Mouse (Mus musculus): ENCODE results near the gene Pacrg.

DNA sequence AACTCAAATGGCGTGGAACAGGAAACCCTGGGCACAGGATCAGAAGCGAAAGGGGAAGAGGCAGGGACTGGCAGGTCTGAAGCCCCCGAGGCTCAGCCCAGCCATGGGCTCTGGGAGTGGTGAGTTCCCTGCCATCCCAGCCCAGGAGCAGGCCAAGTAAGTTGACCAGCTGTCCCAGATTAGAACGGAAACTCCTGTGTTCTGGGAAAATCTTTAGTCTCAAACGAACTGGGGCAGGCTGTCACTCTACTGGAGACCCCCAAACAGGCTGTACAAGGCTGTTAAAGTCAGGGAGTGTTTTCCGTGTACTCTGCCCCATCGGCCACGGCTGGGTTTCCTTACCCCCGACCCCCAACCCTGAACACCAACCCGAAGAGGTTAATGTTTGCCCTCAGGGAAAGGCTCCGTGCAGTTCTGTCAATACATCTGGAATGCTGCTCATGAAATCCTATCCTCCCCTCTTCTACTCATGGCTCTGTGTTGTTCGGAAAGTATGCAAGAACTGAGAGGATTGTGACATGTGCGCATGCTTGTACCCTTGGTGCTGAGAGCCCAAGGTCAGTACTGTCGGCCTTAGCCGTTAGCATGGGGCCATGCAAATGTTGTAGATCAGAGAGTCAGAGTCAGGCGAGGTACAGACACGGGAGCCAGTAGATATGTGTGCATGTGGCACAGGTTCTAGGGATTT, 360.9 kb downstream of the Pacrg start:
- TF ChIP-seq CTCF (IDR thresholded peaks at IDR 0.05; ENCODE audit: low read depth, low read length) (no peak), GATA1 (IDR thresholded peaks at IDR 0.05; ENCODE audit: borderline replicate concordance, low read length) (no peak), POLR2AphosphoS5 (IDR thresholded peaks at IDR 0.05; ENCODE audit: insufficient replicate concordance, low read depth, low read length) (no peak), TAL1 (conservative IDR thresholded peaks at IDR 0.05; ENCODE audit: low read depth, low read length) (no peak), GATA2 (IDR thresholded peaks at IDR 0.05; ENCODE audit: borderline replicate concordance, low read depth, low read length) (no peak)

All from G1E (cell line).